In the genomic region with DNA sequence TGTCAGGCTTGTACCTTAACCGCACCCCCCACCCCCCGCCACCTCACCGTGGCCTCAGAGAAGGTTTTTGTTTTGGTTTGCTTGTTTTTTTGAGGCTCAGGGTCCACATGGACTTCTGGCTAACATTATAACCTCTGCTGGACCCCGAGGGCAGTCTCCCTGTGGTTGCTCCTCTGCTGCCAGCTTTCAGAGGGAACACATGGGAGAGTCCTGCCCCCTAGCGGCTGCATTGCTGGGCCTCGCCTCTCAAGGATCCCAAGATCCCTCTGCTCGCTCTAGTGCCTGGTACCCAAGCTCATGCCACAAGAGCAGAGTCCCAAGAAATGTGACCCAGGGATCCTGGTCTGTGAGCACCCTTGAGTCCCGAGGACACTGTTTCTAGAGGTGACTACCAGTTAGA, we compare ENCODE assay signal across 8 mouse cellular contexts. TPM values are rescaled to one million over a fixed set of nuclear protein-coding genes. Genes with fewer than 3 reads are reported as not detected.
DNase-seq lines count a peak whose midpoint lies in the region; ATAC-seq and TF ChIP-seq lines count a peak whose summit lies in the region.
"Had no signal": no experiment of that assay in that cellular context is flagged by ENCODE, and none has a peak within 500 bp of the region (broad histone marks: within the 10 kb centered on the region; RNA-seq: fewer than 3 reads in every experiment).

No protein-coding gene starts in this region.

- H3K27ac ChIP-seq in left cerebral cortex, adult 2 months: no peak overlapping the region
- no peak overlapping the region for H3K27ac ChIP-seq in liver, embryonic 12.5 days
- H3K27ac ChIP-seq: heart, embryonic 13.5 days had no signal

- DNase-seq in left cerebral cortex, adult 2 months (ENCODE audit: extremely low spot score in 1 of 2, low spot score in 2 of 2): peak; percentile 32 to 38
- DNase-seq in left cerebral cortex, postnatal 36 days (ENCODE audit: low spot score in 2 of 2): no peak
- peak; percentile 49 for DNase-seq in MN1 (ENCODE audit: low spot score)
- DNase-seq in c-Kit-negative CD71-positive TER-119-positive erythroid progenitor cells, embryonic 14.5 days (ENCODE audit: low read depth, low spot score): peak; percentile 16
- DNase-seq in gastrocnemius, postnatal 14 days: peak; percentile 46
- peak; percentile 23 for DNase-seq in skeletal muscle tissue, adult 2 months (ENCODE audit: low read depth, low spot score)

- TF ChIP-seq CTCF in left cerebral cortex, adult 2 months (IDR thresholded peaks at IDR 0.05): peak; percentile 60

- H3K4me2 ChIP-seq in liver, embryonic 12.5 days: no peak overlapping the region
- H3K4me2 ChIP-seq: heart, embryonic 13.5 days had no signal

- H3K4me3 ChIP-seq in left cerebral cortex, adult 2 months: no peak overlapping the region
- H3K4me3 ChIP-seq in liver, embryonic 12.5 days: no peak overlapping the region
- H3K4me3 ChIP-seq: heart, embryonic 13.5 days had no signal

- H3K9me3 ChIP-seq in liver, embryonic 12.5 days (replicated peaks): no peaks in the 10 kb centered on the region
- H3K9me3 ChIP-seq: heart, embryonic 13.5 days had no signal

- intact Hi-C loops in left cerebral cortex, adult 2 months (cut with DNase I): no loop called here
- intact Hi-C loops in left cerebral cortex, postnatal 36 days (cut with DNase I): loop anchor here (10.0 kb wide), 1 partner anchor 165 kb away; no protein-coding TSS in a partner anchor
- intact Hi-C loops in gastrocnemius, postnatal 14 days (cut with DNase I; ENCODE audit: low total_unique reads): loop anchor here (5.0 kb wide), 1 partner anchor 163 kb away; no protein-coding TSS in a partner anchor

- H3K27me3 ChIP-seq in liver, embryonic 12.5 days (replicated peaks): no peaks in the 10 kb centered on the region; the same call in 1 of the 2 replicates
- H3K27me3 ChIP-seq: heart, embryonic 13.5 days had no signal

- H3K9ac ChIP-seq in liver, embryonic 12.5 days: no peak overlapping the region
- H3K9ac ChIP-seq: heart, embryonic 13.5 days had no signal

- 34% methylated on average over 8 of the region's 8 CpGs for WGBS in liver, embryonic 12.5 days (ENCODE audit: insufficient replicate concordance)

- H3K36me3 ChIP-seq in liver, embryonic 12.5 days: no peaks in the 10 kb centered on the region
- H3K36me3 ChIP-seq: heart, embryonic 13.5 days had no signal

- ATAC-seq in liver, embryonic 12.5 days: peak; percentile 28; the same call in 1 of the 2 replicates

- peaks cover 18% of the 10 kb centered on the region for H3K4me1 ChIP-seq in liver, embryonic 12.5 days

RNA-seq across cellular contexts. Expression of a gene that starts 15.0 kb away (rescaled TPM):
- 10 to 100 TPM; 38.4 to 38.8 TPM for total RNA-seq in left cerebral cortex, adult 2 months (2021)
- total RNA-seq in left cerebral cortex, postnatal 36 days (2021): 10 to 100 TPM; 33.3 to 35.2 TPM
- 1 to 10 TPM; 7.4 to 7.9 TPM for total RNA-seq in gastrocnemius, postnatal 14 days (2021)
- 17.1 and 18.7 TPM in 2 replicates for polyA plus RNA-seq in liver, embryonic 12.5 days (2016; fragmentation: Nextera tagmentation; extraction: Ambion mirVana)

RNA-seq across cellular contexts. Expression of a gene that starts 45.5 kb away (rescaled TPM):
- 10 to 100 TPM; 11.3 to 12.3 TPM for total RNA-seq in left cerebral cortex, adult 2 months (2021)
- total RNA-seq in left cerebral cortex, postnatal 36 days (2021): 10 to 100 TPM; 12.6 to 12.9 TPM
- total RNA-seq in gastrocnemius, postnatal 14 days (2021): 1 to 10 TPM; 5.5 to 6.7 TPM
- 5.9 and 6.5 TPM in 2 replicates for polyA plus RNA-seq in liver, embryonic 12.5 days (2016; fragmentation: Nextera tagmentation; extraction: Ambion mirVana)

Comparison
In these comparisons a context has a peak if more than half of its experiments do, and no peak if none do; other contexts are left out.
1. DNase-seq: peak in left cerebral cortex, adult 2 months (2 of 2), MN1 (single experiment), c-Kit-negative CD71-positive TER-119-positive erythroid progenitor cells, embryonic 14.5 days (single experiment), gastrocnemius, postnatal 14 days (single experiment) and skeletal muscle tissue, adult 2 months (single experiment); none in left cerebral cortex, postnatal 36 days (0 of 2).